Mouse (Mus musculus) hindbrain, postnatal 0 days (tissue): ENCODE results near the gene Crebrf. TPM values are rescaled to one million over a fixed set of nuclear protein-coding genes. Genes with fewer than 3 reads are reported as not detected.

Experiments used
- ATAC-seq: fragments of 200-750 bp; cut with Nextera tagmentation; 2 replicates; pipeline ENCODE4 v1.8.0; 2017; ENCODE audit warnings: mild to moderate bottlenecking, moderate TSS enrichment, moderate library complexity
- DNase-seq: peaks from one replicate; pipeline ENCODE4 v3.0.0-alpha.2; 2015; ENCODE audit warnings: low spot score
- H3K27ac ChIP-seq: fragments of 300-500 bp; sonication (generic); 2 replicates; pipeline ENCODE4 v1.5.1; 2014; ENCODE audit warnings: mild to moderate bottlenecking
- H3K27me3 ChIP-seq: fragments of 300-500 bp; sonication (generic); 2 replicates; pipeline ENCODE4 v1.6.1; 2014; ENCODE audit warnings: low read length, mixed read lengths; ENCODE audit not compliant: insufficient read depth
- H3K36me3 ChIP-seq: fragments of 300-500 bp; sonication (generic); 2 replicates; pipeline ENCODE4 v1.6.1; 2014; ENCODE audit warnings: low read length, mixed read lengths; ENCODE audit not compliant: insufficient read depth
- H3K4me1 ChIP-seq: fragments of 300-500 bp; sonication (generic); 2 replicates; pipeline ENCODE4 v1.6.1; 2014; ENCODE audit warnings: antibody characterized with exemption, low read length, mixed read lengths; ENCODE audit not compliant: insufficient read depth
- H3K4me2 ChIP-seq: fragments of 300-500 bp; sonication (generic); 2 replicates; pipeline ENCODE4 v1.6.1; 2014; ENCODE audit warnings: low read depth, mild to moderate bottlenecking, low read length, moderate library complexity, mixed read lengths
- H3K4me3 ChIP-seq: fragments of 300-500 bp; sonication (generic); 2 replicates; pipeline ENCODE4 v1.5.1; 2014; ENCODE audit warnings: low read length
- H3K9ac ChIP-seq: fragments of 300-500 bp; sonication (generic); replicated peaks from 2 replicates; pipeline ENCODE4 v1.6.1; 2014; ENCODE audit warnings: mild to moderate bottlenecking, low read length, moderate library complexity, mixed read lengths
- H3K9me3 ChIP-seq: fragments of 300-500 bp; sonication (generic); 2 replicates; pipeline ENCODE4 v1.6.1; 2016; ENCODE audit warnings: low read length, mixed read lengths
- CTCF ChIP-seq: IDR thresholded peaks from 2 replicates; pipeline ENCODE4 v1.5.1; 2016; ENCODE audit warnings: antibody characterized with exemption, control low read depth, low read depth
- WGBS: fragments of 180-500 bp; shearing (Covaris S2); extraction: QIAGEN DNeasy Blood & Tissue Kit; methylation state at CpG from one replicate; pipeline ENCODE4 v1.1.7; 2014; 5-methylcytosine and 5-hydroxymethylcytosine counted together
- polyA plus RNA-seq: library from polyadenylated mRNA; unstranded; fragments of >200 nt; fragmentation: Nextera tagmentation; extraction: Ambion mirVana; gene quantifications from 2 replicates; pipeline ENCODE4 v1.2.1, GENCODE M21; 2015
- total RNA-seq: library from RNA; depleted of rRNA; stranded (reverse); fragments of >200 nt; gene quantifications from 2 replicates; pipeline ENCODE4 v1.2.3, GENCODE M21; 2014

The Crebrf gene
- total and polyA plus RNA-seq, 2 experiments from 2014 or later = 11.7 to 17.7 TPM

- no peak overlapping the region for H3K9ac ChIP-seq
- H3K36me3 ChIP-seq = peaks cover 43% of the 10 kb centered on the region
- H3K4me2 ChIP-seq = no peak overlapping the region
- ATAC-seq (no peak), DNase-seq (no peak)
- peaks cover 5% of the 10 kb centered on the region for H3K4me1 ChIP-seq
- TF ChIP-seq CTCF = no peak
- no peaks in the 10 kb centered on the region for H3K9me3 ChIP-seq
- H3K27me3 ChIP-seq = no peaks in the 10 kb centered on the region
- no peak overlapping the region for H3K27ac ChIP-seq
- 90% methylated on average over 8 of the region's 8 CpGs for WGBS
- H3K4me3 ChIP-seq = no peak overlapping the region
Measured at GRCm38 (mm10) chr17:26784525-26784924, 69.1 kb downstream of the Crebrf start.

- H3K27me3 ChIP-seq = no peaks in the 10 kb centered on the region
- no peak overlapping the region for H3K4me2 ChIP-seq
- no peaks in the 10 kb centered on the region for H3K9me3 ChIP-seq
- no peak for TF ChIP-seq CTCF
- no peak for DNase-seq
- H3K36me3 ChIP-seq = peaks cover 63% of the 10 kb centered on the region
- ATAC-seq = no peak
- peaks cover 4% of the 10 kb centered on the region for H3K4me1 ChIP-seq
- no peak overlapping the region for H3K4me3 ChIP-seq
- no peak overlapping the region for H3K9ac ChIP-seq
- WGBS = 94% methylated on average over 7 of the region's 7 CpGs
- H3K27ac ChIP-seq = no peak overlapping the region
Measured at GRCm38 (mm10) chr17:26786586-26786985, 71.1 kb downstream of the Crebrf start.

GRCm38 (mm10) chr17:26788986-26789385, 73.5 kb downstream of the Crebrf start:
- DNase-seq = no peak
- no peak for TF ChIP-seq CTCF

GRCm38 (mm10) chr17:26789460-26790268, 74.2 kb downstream of the Crebrf start:
- TF ChIP-seq CTCF = no peak
- Histone ChIP-seq H3K9me3 (no peaks in the 10 kb centered on the region), H3K27ac (no peak overlapping the region), H3K4me1 (no peaks in the 10 kb centered on the region), H3K27me3 (no peaks in the 10 kb centered on the region), H3K9ac (no peak overlapping the region), H3K36me3 (peaks cover 66% of the 10 kb centered on the region), H3K4me3 (no peak overlapping the region), H3K4me2 (no peak overlapping the region)
- ATAC-seq (no peak), DNase-seq (no peak)
- WGBS = 93% methylated on average over 8 of the region's 8 CpGs

More at GRCm38 (mm10) chr17:26788986-26789385, 73.5 kb downstream of the Crebrf start:
- 93% methylated on average over 8 of the region's 8 CpGs for WGBS
- H3K4me3 ChIP-seq = no peak overlapping the region
- H3K9me3 ChIP-seq = no peaks in the 10 kb centered on the region
- no peaks in the 10 kb centered on the region for H3K27me3 ChIP-seq
- no peak overlapping the region for H3K4me2 ChIP-seq
- no peak overlapping the region for H3K27ac ChIP-seq
- no peak overlapping the region for H3K9ac ChIP-seq
- no peak for ATAC-seq
- peaks cover 73% of the 10 kb centered on the region for H3K36me3 ChIP-seq
- H3K4me1 ChIP-seq = no peaks in the 10 kb centered on the region

GRCm38 (mm10) chr17:26790269-26791214, 75.1 kb downstream of the Crebrf start:
- peaks cover 60% of the 10 kb centered on the region for H3K36me3 ChIP-seq
- TF ChIP-seq CTCF = no peak

GRCm38 (mm10) chr17:26791580-26791979, 76.1 kb downstream of the Crebrf start:
- Histone ChIP-seq H3K4me2 (no peak overlapping the region), H3K9me3 (no peaks in the 10 kb centered on the region), H3K27me3 (no peaks in the 10 kb centered on the region), H3K4me3 (no peak overlapping the region), H3K4me1 (no peaks in the 10 kb centered on the region), H3K27ac (no peak overlapping the region), H3K36me3 (peaks cover 59% of the 10 kb centered on the region), H3K9ac (no peak overlapping the region)
- WGBS = 89% methylated on average over 7 of the region's 7 CpGs
- no peak for TF ChIP-seq CTCF
- ATAC-seq (no peak), DNase-seq (no peak)

More at GRCm38 (mm10) chr17:26790269-26791214, 75.1 kb downstream of the Crebrf start:
- no peaks in the 10 kb centered on the region for H3K9me3 ChIP-seq
- H3K27me3 ChIP-seq = no peaks in the 10 kb centered on the region
- ATAC-seq (no peak), DNase-seq (no peak)
- no peak overlapping the region for H3K4me3 ChIP-seq
- H3K4me1 ChIP-seq = no peaks in the 10 kb centered on the region
- H3K27ac ChIP-seq = no peak overlapping the region
- no peak overlapping the region for H3K9ac ChIP-seq
- no peak overlapping the region for H3K4me2 ChIP-seq
- WGBS = 90% methylated on average over 11 of the region's 11 CpGs
